Mouse (Mus musculus) natural killer cell, adult 2 months (primary cell): ENCODE results near the gene Sirpa.

Experiments used
- DNase-seq, 2 experiments: peaks; one replicate each; pipeline ENCODE4 v3.0.0; 2022; ENCODE audit warnings: low spot score in 2 of 2

Sirpa gene

GRCm38 (mm10) chr2:129633077-129633732, 40.6 kb downstream of the Sirpa start:
- no peak for DNase-seq

GRCm38 (mm10) chr2:129633982-129634381, 41.3 kb downstream of the Sirpa start:
- no peak for DNase-seq

GRCm38 (mm10) chr2:129652616-129653015, 60.0 kb downstream of the Sirpa start:
- no peak for DNase-seq

GRCm38 (mm10) chr2:129653632-129654031, 61.0 kb downstream of the Sirpa start:
- DNase-seq, result no peak

DNA sequence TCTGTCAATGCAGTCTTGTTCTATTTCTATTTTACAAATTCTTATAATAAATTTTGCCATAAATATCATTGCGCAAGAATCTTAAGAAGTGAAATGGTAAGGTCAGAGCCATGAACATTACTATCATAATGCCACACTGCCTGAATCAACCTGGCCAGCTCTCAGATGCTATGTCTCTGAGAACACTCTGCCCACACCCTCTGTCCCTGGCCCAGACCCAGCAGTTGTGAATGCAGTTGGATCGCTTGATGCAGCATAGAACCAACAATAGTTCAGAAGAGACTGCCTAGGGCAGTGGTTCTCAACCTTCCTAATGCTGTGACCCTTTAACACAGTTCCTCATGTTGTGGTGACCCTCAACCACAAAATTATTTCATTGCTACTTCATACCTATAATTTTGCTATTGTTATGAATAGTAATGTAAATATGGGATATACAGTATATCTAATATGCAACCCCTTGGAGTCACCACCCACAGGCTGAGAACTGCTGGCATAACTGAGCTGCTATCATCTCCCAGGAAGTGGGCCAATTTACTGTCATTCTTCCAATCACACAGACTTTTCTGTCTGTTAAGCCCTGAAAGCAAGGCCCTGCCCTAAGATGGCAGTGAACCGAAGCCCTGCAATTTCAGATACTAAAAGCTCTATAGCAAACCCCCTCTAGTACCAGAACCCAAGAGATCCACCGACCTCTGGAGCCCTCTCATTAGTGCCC, 61.8 kb downstream of the Sirpa start:
- no peak for DNase-seq

GRCm38 (mm10) chr2:129655033-129655432, 62.4 kb downstream of the Sirpa start:
- no peak for DNase-seq

GRCm38 (mm10) chr2:129658796-129659195, 66.2 kb downstream of the Sirpa start:
- DNase-seq, result no peak

- no peak for DNase-seq
Measured at GRCm38 (mm10) chr2:129660020-129660419, 67.4 kb downstream of the Sirpa start.

DNA sequence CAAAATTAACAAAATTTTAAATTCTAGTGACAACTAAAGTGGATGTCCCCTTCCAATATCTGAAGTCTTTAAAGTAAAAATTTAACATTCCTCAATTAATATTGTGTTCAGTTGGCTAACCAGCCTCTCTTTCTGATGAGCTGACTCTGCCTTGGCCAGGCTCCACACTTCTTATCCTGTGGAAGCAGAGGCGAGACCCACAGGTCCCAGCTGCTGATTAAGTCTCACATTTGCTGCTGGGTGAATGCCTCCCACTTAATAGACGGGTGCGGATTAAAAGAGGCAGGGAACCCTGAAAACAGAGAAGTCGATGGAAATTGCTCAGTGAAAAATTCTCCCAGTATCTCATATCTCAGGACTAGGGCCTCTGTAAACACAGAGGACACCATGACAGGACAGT, 69.8 kb downstream of the Sirpa start:
- DNase-seq, result no peak

DNA sequence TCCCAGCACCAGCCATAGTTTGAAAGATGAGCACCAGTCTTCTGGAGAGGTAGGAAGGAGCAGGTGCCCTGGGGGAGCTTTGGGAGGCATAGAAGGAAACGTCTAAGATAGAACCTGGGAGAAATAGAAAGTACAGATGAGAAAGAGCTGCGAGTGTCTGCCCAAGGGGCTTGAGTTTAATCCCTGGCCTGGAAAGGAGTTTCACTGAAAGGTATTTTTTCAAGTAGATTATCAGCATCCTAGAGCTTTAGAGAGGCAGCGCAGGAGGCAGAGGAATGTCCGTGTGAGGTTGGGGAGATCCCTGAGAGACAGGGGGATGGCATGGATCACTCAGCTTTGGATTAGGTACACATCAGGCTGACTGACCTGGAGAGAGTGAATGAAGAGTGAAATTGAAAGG, 79.3 kb downstream of the Sirpa start:
- DNase-seq, result no peak

- DNase-seq, result peak; percentile 54 to 75
Measured at GRCm38 (mm10) chr2:129674935-129675634, 82.5 kb downstream of the Sirpa start.

DNA sequence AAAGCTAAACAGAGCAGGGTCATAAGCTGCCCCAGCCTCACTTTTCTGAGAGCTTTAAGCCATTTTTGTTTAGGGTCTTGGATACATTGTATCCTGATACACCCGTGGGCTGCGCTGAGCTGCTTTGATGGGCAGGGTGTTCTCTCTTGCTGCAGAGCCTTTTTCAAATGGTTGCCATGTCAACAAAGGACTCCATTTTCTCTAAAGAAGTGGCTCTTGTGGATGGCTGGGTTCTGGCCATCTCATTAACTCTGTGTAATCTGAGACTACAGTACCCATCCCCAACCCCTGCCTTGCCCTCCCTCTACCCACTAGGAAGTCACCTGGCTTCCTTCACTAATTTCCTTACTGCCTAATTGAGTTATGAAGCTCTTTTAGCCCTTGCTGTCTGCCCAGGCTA, 85.0 kb downstream of the Sirpa start:
- no peak for DNase-seq

DNA sequence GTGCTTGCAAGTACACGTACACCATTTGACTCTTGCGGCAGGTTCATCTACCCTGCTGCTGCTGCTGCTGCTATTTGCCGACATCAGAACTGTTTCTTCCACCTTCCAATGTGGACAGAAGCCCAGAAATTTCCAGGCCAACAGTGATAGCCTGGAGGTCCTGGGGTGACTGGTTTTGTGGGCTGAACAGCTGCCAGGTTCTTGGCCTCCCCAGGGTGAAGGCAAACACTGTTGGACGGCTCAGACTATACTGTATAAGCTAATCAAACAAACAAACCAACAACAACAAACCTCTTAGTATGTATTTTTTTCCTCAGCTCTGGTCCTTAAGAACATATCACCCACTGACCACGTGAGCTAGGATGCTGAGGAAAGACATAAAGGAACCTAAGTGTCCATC, 86.4 kb downstream of the Sirpa start:
- DNase-seq, result no peak

DNA sequence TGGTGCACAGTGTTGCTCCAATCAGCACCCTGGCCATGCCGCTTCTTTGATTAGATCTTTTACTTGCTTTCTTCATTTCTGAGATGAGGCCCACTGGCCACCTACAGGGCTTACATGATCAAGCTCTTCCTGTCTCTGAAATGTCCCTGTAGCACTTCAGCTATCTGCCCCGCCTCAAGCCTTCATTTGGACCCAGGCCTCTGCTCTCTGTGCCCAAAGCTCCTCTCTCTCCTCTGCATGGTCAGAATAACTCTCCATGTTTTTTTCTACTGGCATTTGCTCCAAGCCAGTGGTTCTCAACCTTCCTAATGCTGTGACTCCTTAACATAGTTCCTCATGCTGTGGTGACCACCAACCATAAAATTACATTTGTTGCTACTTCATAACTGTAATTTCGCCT, 87.6 kb downstream of the Sirpa start:
- no peak for DNase-seq
